Mouse (Mus musculus): ENCODE measurements around the gene Pycr1. TPM values are rescaled to one million over a fixed set of nuclear protein-coding genes. Genes with fewer than 3 reads are reported as not detected.

The Pycr1 gene
- polyA plus RNA-seq, 1 experiment from 2014 or later = not detected

DNA sequence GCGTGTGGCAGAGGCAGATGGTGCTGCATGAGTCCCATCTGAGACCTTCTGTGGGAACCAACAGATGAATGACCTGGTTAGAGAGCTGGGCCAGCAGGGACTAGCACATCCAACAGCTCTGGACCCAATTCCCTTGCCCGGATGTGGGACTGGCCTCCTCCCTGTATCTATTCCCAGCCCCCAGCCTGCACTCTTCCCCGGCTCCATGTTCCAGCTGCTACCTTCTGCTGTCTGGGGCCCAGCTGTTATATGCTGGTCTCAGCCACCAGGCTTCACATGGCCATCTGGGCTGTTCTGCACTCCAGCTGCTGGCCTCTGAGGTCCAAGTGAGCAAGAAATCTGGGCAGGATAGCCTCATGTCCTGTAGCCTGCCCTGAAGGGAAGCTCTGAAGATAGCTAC, 21.8 kb upstream of the Pycr1 start:
- no peaks in the 10 kb centered on the region for H3K79me2 ChIP-seq (ENCODE audit: inconsistent target)
- WGBS (ENCODE audit: missing documents) = 94% methylated on average over 3 of the region's 3 CpGs
- H3K36me3 ChIP-seq (ENCODE audit: inconsistent target) = no peaks in the 10 kb centered on the region
- no peak overlapping the region for H3K4me3 ChIP-seq (ENCODE audit: inconsistent target)
- no peak overlapping the region for H3K27ac ChIP-seq

- no peaks in the 10 kb centered on the region for H3K36me3 ChIP-seq (ENCODE audit: inconsistent target)
- WGBS (ENCODE audit: missing documents) = 96% methylated on average over 5 of the region's 5 CpGs
- H3K4me3 ChIP-seq (ENCODE audit: inconsistent target) = no peak overlapping the region
- H3K27ac ChIP-seq = no peak overlapping the region
- no peaks in the 10 kb centered on the region for H3K79me2 ChIP-seq (ENCODE audit: inconsistent target)
These were observed 20.1 kb upstream of the Pycr1 start for GRCm38 (mm10) chr11:120663714-120664113.

DNA sequence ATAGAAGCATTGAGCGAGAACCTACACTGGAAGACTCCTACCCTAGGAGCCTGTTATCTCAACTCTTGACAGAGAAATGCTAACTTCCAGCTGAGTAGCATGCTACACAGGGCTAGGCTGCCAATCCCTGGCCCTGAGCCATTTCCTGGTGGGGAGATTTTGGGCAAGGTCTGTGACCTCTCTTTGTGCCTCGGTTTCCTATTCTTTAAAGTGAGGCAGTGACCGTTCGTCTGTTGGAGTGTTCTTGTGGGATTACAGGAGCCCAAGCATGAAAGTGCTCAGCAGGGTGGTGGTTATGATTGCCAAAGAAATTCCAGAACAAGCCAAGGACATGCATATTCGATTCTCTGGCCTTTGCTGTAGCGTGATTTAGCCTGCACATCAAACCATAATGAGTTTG, 19.2 kb upstream of the Pycr1 start:
- Histone ChIP-seq H3K36me3 (ENCODE audit: inconsistent target) (no peaks in the 10 kb centered on the region), H3K79me2 (ENCODE audit: inconsistent target) (no peaks in the 10 kb centered on the region), H3K27ac (no peak overlapping the region), H3K4me3 (ENCODE audit: inconsistent target) (no peak overlapping the region)
- 88% methylated on average over 6 of the region's 6 CpGs for WGBS (ENCODE audit: missing documents)

DNA sequence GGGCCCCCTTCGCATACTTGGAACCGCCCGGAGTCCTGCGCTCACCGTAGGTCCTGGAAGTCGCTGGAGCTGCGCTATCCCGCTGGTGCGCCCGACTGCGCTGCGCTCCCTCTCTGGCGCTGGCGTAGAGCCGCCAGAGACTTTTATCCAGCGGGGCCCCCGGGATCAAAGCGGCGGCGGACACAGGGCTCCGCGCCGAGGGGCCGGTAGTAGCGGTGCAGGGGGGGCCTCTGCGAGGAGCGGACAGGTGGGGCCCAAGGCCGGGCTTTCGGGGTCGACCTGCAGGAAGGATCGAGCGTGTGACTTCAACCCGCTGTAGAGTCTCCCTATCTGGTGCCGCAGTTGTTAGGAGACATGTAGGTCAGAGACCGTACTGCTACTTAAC, 17.5 kb upstream of the Pycr1 start, which contains the start of gene Notum:
Gene Notum, minus strand, starts transcription at position 100 of the 385 bp plus-strand sequence.
- 6% methylated on average over 30 of the region's 35 CpGs for WGBS (ENCODE audit: missing documents)
- no peak within 1 kb of the TSS for H3K27ac ChIP-seq
- no peak within 1 kb of the TSS for H3K4me3 ChIP-seq (ENCODE audit: inconsistent target)
- H3K79me2 ChIP-seq (ENCODE audit: inconsistent target) = no peaks in the 10 kb centered on the region
- H3K36me3 ChIP-seq (ENCODE audit: inconsistent target) = no peaks in the 10 kb centered on the region

- Histone ChIP-seq H3K4me3 (ENCODE audit: inconsistent target) (no peak overlapping the region), H3K27ac (no peak overlapping the region), H3K36me3 (ENCODE audit: inconsistent target) (no peaks in the 10 kb centered on the region), H3K79me2 (ENCODE audit: inconsistent target) (no peaks in the 10 kb centered on the region)
- 1% methylated on average over 92 of the region's 95 CpGs for WGBS (ENCODE audit: missing documents)
These were observed 16.9 kb upstream of the Pycr1 start for GRCm38 (mm10) chr11:120660301-120661075.

- 9% methylated on average over 49 of the region's 50 CpGs for WGBS (ENCODE audit: missing documents)
These were observed 16.1 kb upstream of the Pycr1 start for GRCm38 (mm10) chr11:120659509-120660300.

GRCm38 (mm10) chr11:120658876-120659410, 15.4 kb upstream of the Pycr1 start:
- Histone ChIP-seq H3K36me3 (ENCODE audit: inconsistent target) (no peaks in the 10 kb centered on the region), H3K27ac (no peak overlapping the region), H3K79me2 (ENCODE audit: inconsistent target) (no peaks in the 10 kb centered on the region), H3K4me3 (ENCODE audit: inconsistent target) (no peak overlapping the region)
- 4% methylated on average over 22 of the region's 24 CpGs for WGBS (ENCODE audit: missing documents)

More at GRCm38 (mm10) chr11:120659509-120660300, 16.1 kb upstream of the Pycr1 start:
- Histone ChIP-seq H3K36me3 (ENCODE audit: inconsistent target) (no peaks in the 10 kb centered on the region), H3K79me2 (ENCODE audit: inconsistent target) (no peaks in the 10 kb centered on the region), H3K27ac (no peak overlapping the region), H3K4me3 (ENCODE audit: inconsistent target) (no peak overlapping the region)

GRCm38 (mm10) chr11:120657301-120657700, 13.7 kb upstream of the Pycr1 start:
- H3K4me3 ChIP-seq (ENCODE audit: inconsistent target) = no peak overlapping the region
- WGBS (ENCODE audit: missing documents) = 92% methylated on average over 4 of the region's 4 CpGs
- no peaks in the 10 kb centered on the region for H3K79me2 ChIP-seq (ENCODE audit: inconsistent target)
- no peaks in the 10 kb centered on the region for H3K36me3 ChIP-seq (ENCODE audit: inconsistent target)
- H3K27ac ChIP-seq = no peak overlapping the region

- no peak overlapping the region for H3K4me3 ChIP-seq (ENCODE audit: inconsistent target)
- H3K36me3 ChIP-seq (ENCODE audit: inconsistent target) = no peaks in the 10 kb centered on the region
- 97% methylated on average over 3 of the region's 3 CpGs for WGBS (ENCODE audit: missing documents)
- no peaks in the 10 kb centered on the region for H3K79me2 ChIP-seq (ENCODE audit: inconsistent target)
- H3K27ac ChIP-seq = no peak overlapping the region
These were observed 11.2 kb upstream of the Pycr1 start for GRCm38 (mm10) chr11:120654741-120655140.

DNA sequence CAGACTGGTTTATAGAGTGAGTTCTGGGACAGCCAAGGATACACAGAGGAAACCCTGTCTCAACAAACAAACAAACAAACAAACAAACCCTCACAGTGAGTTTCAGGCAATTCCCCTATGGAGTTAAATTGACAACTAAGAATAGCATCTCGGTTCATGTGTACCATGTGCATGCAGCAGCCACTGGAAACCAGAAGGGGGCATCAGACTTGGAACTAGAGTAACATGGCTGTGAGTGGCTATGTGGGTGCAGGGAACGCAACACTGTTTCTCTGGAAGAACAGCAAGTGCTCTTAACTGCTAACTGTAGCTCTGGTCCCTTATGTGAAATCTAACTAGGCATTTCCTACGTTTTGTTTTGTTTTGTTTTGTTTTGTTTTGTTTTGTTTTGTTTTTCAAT, 8.3 kb upstream of the Pycr1 start:
- H3K27ac ChIP-seq = no peak overlapping the region
- WGBS (ENCODE audit: missing documents) = 95% methylated on average over 3 of the region's 3 CpGs
- H3K4me3 ChIP-seq (ENCODE audit: inconsistent target) = no peak overlapping the region
- H3K36me3 ChIP-seq (ENCODE audit: inconsistent target) = no peaks in the 10 kb centered on the region
- H3K79me2 ChIP-seq (ENCODE audit: inconsistent target) = no peaks in the 10 kb centered on the region

- no peaks in the 10 kb centered on the region for H3K79me2 ChIP-seq (ENCODE audit: inconsistent target)
- WGBS (ENCODE audit: missing documents) = 8% methylated on average over 13 of the region's 13 CpGs
- no peaks in the 10 kb centered on the region for H3K36me3 ChIP-seq (ENCODE audit: inconsistent target)
- peak within 1 kb of the TSS; percentile 19; the same call in 1 of the 2 replicates for H3K27ac ChIP-seq
- H3K4me3 ChIP-seq (ENCODE audit: inconsistent target) = peak within 1 kb of the TSS; percentile 18; the same call in 1 of the 2 replicates
These were observed 4.5 kb upstream of the Pycr1 start, which contains the start of gene Myadml2 for GRCm38 (mm10) chr11:120648001-120648476. TSS of gene Myadml2 (minus strand) at chr11:120648158.

DNA sequence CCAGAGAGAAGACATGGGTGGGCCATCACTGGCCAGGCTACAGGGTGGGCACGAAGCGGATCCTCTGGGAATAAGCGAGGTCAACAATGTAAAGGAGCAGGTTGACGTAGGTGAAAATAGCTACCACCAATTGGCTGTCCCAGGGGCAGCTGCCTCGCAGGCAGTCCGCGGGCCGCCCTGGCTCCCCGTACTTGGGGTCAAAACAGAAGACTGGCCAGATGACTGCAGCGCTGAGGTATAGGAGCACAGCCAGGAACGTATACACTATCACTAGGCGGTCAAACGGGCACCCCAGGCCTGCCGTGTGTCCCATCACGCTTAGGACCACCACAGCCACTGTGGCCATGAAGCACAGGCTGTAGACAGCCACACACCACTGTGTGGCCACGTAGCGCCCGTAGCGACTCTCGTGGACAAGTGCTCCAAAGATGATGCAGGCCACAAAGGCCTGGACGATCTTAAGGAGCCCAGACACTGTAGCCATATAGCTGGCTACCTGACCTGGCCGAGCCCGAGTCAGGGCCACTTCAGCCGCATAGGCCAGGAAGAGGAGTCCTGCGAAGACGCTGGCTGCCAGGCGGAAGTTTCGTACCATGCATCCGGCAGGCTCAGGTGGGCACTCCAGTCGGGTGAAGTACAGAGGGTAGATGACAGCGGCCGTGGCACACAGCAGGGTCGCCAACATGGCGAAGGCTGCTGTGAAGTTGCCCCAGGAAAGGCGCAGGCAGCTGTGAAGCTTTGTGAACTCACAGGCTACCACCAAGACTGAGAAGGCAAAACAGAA, 3.7 kb upstream of the Pycr1 start:
- 96% methylated on average over 28 of the region's 35 CpGs for WGBS (ENCODE audit: missing documents)
- Histone ChIP-seq H3K36me3 (ENCODE audit: inconsistent target) (no peaks in the 10 kb centered on the region), H3K4me3 (ENCODE audit: inconsistent target) (no peak overlapping the region), H3K27ac (no peak overlapping the region), H3K79me2 (ENCODE audit: inconsistent target) (no peaks in the 10 kb centered on the region)

- Histone ChIP-seq H3K27ac (no peak overlapping the region), H3K79me2 (ENCODE audit: inconsistent target) (no peaks in the 10 kb centered on the region), H3K4me3 (ENCODE audit: inconsistent target) (peak overlapping the region; percentile 34), H3K36me3 (ENCODE audit: inconsistent target) (no peaks in the 10 kb centered on the region)
- 3% methylated on average over 18 of the region's 18 CpGs for WGBS (ENCODE audit: missing documents)
These were observed 499 bp downstream of the Pycr1 start for GRCm38 (mm10) chr11:120642939-120643600.

DNA sequence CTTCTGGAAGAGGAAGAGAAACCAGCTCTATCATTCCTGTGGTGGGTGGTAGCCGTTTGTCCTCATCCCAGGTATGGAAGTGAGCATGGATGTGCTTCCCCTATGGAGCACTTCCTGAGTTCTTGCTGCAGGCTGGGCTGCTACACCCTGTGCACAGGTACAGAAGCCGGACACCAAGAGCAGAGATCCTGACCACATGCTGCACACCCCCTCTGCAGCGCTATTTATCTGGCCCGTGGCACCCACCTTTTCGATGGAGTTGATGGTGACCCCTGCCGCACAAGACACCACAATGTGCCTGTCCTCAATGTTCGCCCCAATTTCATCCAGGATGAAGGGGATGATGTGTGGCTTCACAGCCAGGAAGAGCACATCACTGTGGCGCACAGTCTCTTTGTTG, 1.7 kb downstream of the Pycr1 start:
- 78% methylated on average over 8 of the region's 8 CpGs for WGBS (ENCODE audit: missing documents)
- Histone ChIP-seq H3K4me3 (ENCODE audit: inconsistent target) (no peak overlapping the region), H3K36me3 (ENCODE audit: inconsistent target) (no peaks in the 10 kb centered on the region), H3K27ac (no peak overlapping the region), H3K79me2 (ENCODE audit: inconsistent target) (no peaks in the 10 kb centered on the region)
